Mouse (Mus musculus): ENCODE results near the gene Taok2.
A peak's percentile ranks its signal among the peaks of the same experiment; 100 is the strongest.

- TF ChIP-seq POLR2A (IDR thresholded peaks at IDR 0.05; ENCODE audit: low read depth, low read length): no peak
- peak; percentile 86; the same call in 1 of the 2 replicates for TF ChIP-seq CTCF (IDR thresholded peaks at IDR 0.05; ENCODE audit: extremely low read depth, insufficient read depth, insufficient read length, insufficient replicate concordance)
Observed at GRCm38 (mm10) chr7:126832036-126832598, 52.4 kb downstream of the Taok2 start.
